Mouse (Mus musculus): Measurements from ENCODE around the gene Spata33.

- TF ChIP-seq CTCF (IDR thresholded peaks at IDR 0.05; ENCODE audit: low read depth, low read length) (no peak), POLR2A (IDR thresholded peaks at IDR 0.05; ENCODE audit: insufficient read depth, low read length) (no peak), EP300 (IDR thresholded peaks at IDR 0.05; ENCODE audit: insufficient read depth, low read depth, low read length) (no peak)
Measured at GRCm38 (mm10) chr8:123233760-123234159, 21.1 kb downstream of the Spata33 start.

All from ES-Bruce4 (cell line).